Mouse (Mus musculus) intestine, embryonic 14.5 days (tissue): ENCODE measurements around the gene Gm27021. TPM values are rescaled to one million over a fixed set of nuclear protein-coding genes. Genes with fewer than 3 reads are reported as not detected.
A peak's percentile ranks its signal among the peaks of the same experiment; 100 is the strongest.

Experiments used
- ATAC-seq: fragments of 200-750 bp; cut with Nextera tagmentation; replicated peaks from 2 replicates; pipeline ENCODE4 v1.8.0; 2017; ENCODE audit warnings: low read depth, moderate number of reproducible peaks, moderate TSS enrichment, moderate library complexity; ENCODE audit not compliant: low FRiP score, low TSS enrichment
- DNase-seq: peaks from one replicate; pipeline ENCODE4 v3.0.0-alpha.2; 2018; ENCODE audit warnings: low spot score
- H3K27ac ChIP-seq: fragments of 300-500 bp; sonication (generic); 2 replicates; pipeline ENCODE4 v1.5.1; 2014; ENCODE audit warnings: low read depth, mild to moderate bottlenecking, control low read depth
- H3K27me3 ChIP-seq: fragments of 300-500 bp; sonication (generic); replicated peaks from 2 replicates; pipeline ENCODE4 v1.6.1; 2014; ENCODE audit warnings: low read length, control low read depth; ENCODE audit not compliant: control insufficient read depth, insufficient read depth
- H3K36me3 ChIP-seq: fragments of 300-500 bp; sonication (generic); 2 replicates; pipeline ENCODE4 v1.6.1; 2014; ENCODE audit warnings: low read length, control low read depth; ENCODE audit not compliant: control insufficient read depth, insufficient read depth
- H3K4me1 ChIP-seq: fragments of 300-500 bp; sonication (generic); replicated peaks from 2 replicates; pipeline ENCODE4 v1.6.1; 2014; ENCODE audit warnings: low read length, control low read depth, mixed read lengths; ENCODE audit not compliant: control insufficient read depth, insufficient read depth
- H3K4me2 ChIP-seq: fragments of 300-500 bp; sonication (generic); 2 replicates; pipeline ENCODE4 v1.6.1; 2014; ENCODE audit warnings: low read length
- H3K4me3 ChIP-seq: fragments of 300-500 bp; sonication (generic); 2 replicates; pipeline ENCODE4 v1.5.1; 2014; ENCODE audit warnings: low read depth, low read length, control low read depth, mixed read lengths
- H3K9ac ChIP-seq: fragments of 300-500 bp; sonication (generic); 2 replicates; pipeline ENCODE4 v1.6.1; 2014; ENCODE audit warnings: mild to moderate bottlenecking, low read length
- H3K9me3 ChIP-seq: fragments of 300-500 bp; sonication (generic); 2 replicates; pipeline ENCODE4 v1.6.1; 2016; ENCODE audit warnings: low read length, control low read depth; ENCODE audit not compliant: control insufficient read depth
- WGBS: fragments of 180-500 bp; shearing (Covaris S2); extraction: QIAGEN DNeasy Blood & Tissue Kit; methylation state at CpG from one replicate; pipeline ENCODE4 v1.1.7; 2014; 5-methylcytosine and 5-hydroxymethylcytosine counted together
- polyA plus RNA-seq: library from polyadenylated mRNA; unstranded; fragments of >200 nt; fragmentation: Nextera tagmentation; extraction: Ambion mirVana; gene quantifications from 2 replicates; pipeline ENCODE4 v1.2.1, GENCODE M21; 2014

Gm27021 gene
- polyA plus RNA-seq, 1 experiment from 2014 or later: 1.7 TPM

GRCm38 (mm10) chr8:120591587-120592292, 76.1 kb downstream of the Gm27021 start:
- WGBS: 57% methylated on average over 10 of the region's 10 CpGs
- H3K4me1 ChIP-seq: peaks cover 9% of the 10 kb centered on the region

GRCm38 (mm10) chr8:120589921-120590320, 78.0 kb downstream of the Gm27021 start:
- peak overlapping the region; percentile 48; the same call in 1 of the 2 replicates for H3K27ac ChIP-seq

More at GRCm38 (mm10) chr8:120591587-120592292, 76.1 kb downstream of the Gm27021 start:
- Histone ChIP-seq H3K9me3 (no peaks in the 10 kb centered on the region), H3K9ac (no peak overlapping the region), H3K4me2 (no peak overlapping the region), H3K27me3 (no peaks in the 10 kb centered on the region), H3K36me3 (peaks cover 6% of the 10 kb centered on the region; the same call in 1 of the 2 replicates), H3K4me3 (no peak overlapping the region), H3K27ac (no peak overlapping the region)
- DNase-seq (no peak), ATAC-seq (no peak)

GRCm38 (mm10) chr8:120588908-120589771, 78.7 kb downstream of the Gm27021 start, which contains the start of gene Gins2:
TSS of gene Gins2 (minus strand) at chr8:120589304.
- H3K4me2 ChIP-seq: peak within 1 kb of the TSS; percentile 74
- no peaks in the 10 kb centered on the region for H3K27me3 ChIP-seq
- peak; percentile 98 for DNase-seq
- H3K4me1 ChIP-seq: peaks cover 9% of the 10 kb centered on the region
- under 1% methylated on average over 67 of the region's 67 CpGs for WGBS
- peak; percentile 100 for ATAC-seq
- H3K9ac ChIP-seq: peak within 1 kb of the TSS; percentile 85
- H3K36me3 ChIP-seq: peaks cover 27% of the 10 kb centered on the region
- peak within 1 kb of the TSS; percentile 79 for H3K4me3 ChIP-seq
- peak within 1 kb of the TSS; percentile 74 for H3K27ac ChIP-seq
- no peaks in the 10 kb centered on the region for H3K9me3 ChIP-seq

More at GRCm38 (mm10) chr8:120589921-120590320, 78.0 kb downstream of the Gm27021 start:
- Histone ChIP-seq H3K27me3 (no peaks in the 10 kb centered on the region), H3K9me3 (no peaks in the 10 kb centered on the region), H3K36me3 (peaks cover 22% of the 10 kb centered on the region), H3K4me3 (peak overlapping the region; percentile 47), H3K4me1 (peaks cover 9% of the 10 kb centered on the region), H3K4me2 (peak overlapping the region; percentile 67), H3K9ac (peak overlapping the region; percentile 47)
- WGBS: 54% methylated on average over 2 of the region's 2 CpGs
- ATAC-seq (no peak), DNase-seq (no peak)

GRCm38 (mm10) chr8:120585521-120585920, 82.4 kb downstream of the Gm27021 start:
- peaks cover 51% of the 10 kb centered on the region for H3K36me3 ChIP-seq
- no peak overlapping the region for H3K9ac ChIP-seq
- WGBS: 88% methylated on average over 10 of the region's 10 CpGs
- DNase-seq (no peak), ATAC-seq (no peak)
- peaks cover 9% of the 10 kb centered on the region for H3K4me1 ChIP-seq
- H3K4me3 ChIP-seq: no peak overlapping the region
- H3K4me2 ChIP-seq: no peak overlapping the region
- H3K9me3 ChIP-seq: no peaks in the 10 kb centered on the region
- no peaks in the 10 kb centered on the region for H3K27me3 ChIP-seq
- H3K27ac ChIP-seq: no peak overlapping the region

GRCm38 (mm10) chr8:120581811-120582210, 86.1 kb downstream of the Gm27021 start:
- no peak overlapping the region for H3K4me3 ChIP-seq
- H3K27ac ChIP-seq: no peak overlapping the region
- H3K4me1 ChIP-seq: no peaks in the 10 kb centered on the region
- H3K36me3 ChIP-seq: peaks cover 81% of the 10 kb centered on the region
- H3K27me3 ChIP-seq: no peaks in the 10 kb centered on the region
- DNase-seq: no peak
- WGBS: 94% methylated on average over 8 of the region's 8 CpGs
- no peaks in the 10 kb centered on the region for H3K9me3 ChIP-seq
- no peak overlapping the region for H3K9ac ChIP-seq
- no peak for ATAC-seq
- no peak overlapping the region for H3K4me2 ChIP-seq

GRCm38 (mm10) chr8:120581329-120581728, 86.5 kb downstream of the Gm27021 start:
- Histone ChIP-seq H3K9me3 (no peaks in the 10 kb centered on the region), H3K36me3 (peaks cover 83% of the 10 kb centered on the region), H3K27me3 (no peaks in the 10 kb centered on the region), H3K27ac (no peak overlapping the region), H3K4me2 (no peak overlapping the region), H3K4me3 (no peak overlapping the region), H3K4me1 (no peaks in the 10 kb centered on the region), H3K9ac (no peak overlapping the region)
- DNase-seq (no peak), ATAC-seq (no peak)
- 91% methylated on average over 12 of the region's 12 CpGs for WGBS

- H3K4me2 ChIP-seq: no peak overlapping the region
- H3K27ac ChIP-seq: no peak overlapping the region
- ATAC-seq (no peak), DNase-seq (no peak)
- H3K36me3 ChIP-seq: peaks cover 84% of the 10 kb centered on the region
- H3K4me1 ChIP-seq: peaks cover 6% of the 10 kb centered on the region; the same call in 1 of the 2 replicates
- no peak overlapping the region for H3K4me3 ChIP-seq
- 86% methylated on average over 8 of the region's 8 CpGs for WGBS
- no peaks in the 10 kb centered on the region for H3K9me3 ChIP-seq
- H3K9ac ChIP-seq: no peak overlapping the region
- no peaks in the 10 kb centered on the region for H3K27me3 ChIP-seq
Measured at GRCm38 (mm10) chr8:120580336-120581000, 87.4 kb downstream of the Gm27021 start.

GRCm38 (mm10) chr8:120577821-120578220, 90.1 kb downstream of the Gm27021 start:
- peaks cover 6% of the 10 kb centered on the region; the same call in 1 of the 2 replicates for H3K4me1 ChIP-seq
- peaks cover 95% of the 10 kb centered on the region for H3K36me3 ChIP-seq
- H3K9me3 ChIP-seq: no peaks in the 10 kb centered on the region
- no peak for DNase-seq
- no peaks in the 10 kb centered on the region for H3K27me3 ChIP-seq
- ATAC-seq: no peak
- 91% methylated on average over 17 of the region's 17 CpGs for WGBS
- H3K4me2 ChIP-seq: no peak overlapping the region
- no peak overlapping the region for H3K4me3 ChIP-seq
- H3K9ac ChIP-seq: no peak overlapping the region
- no peak overlapping the region for H3K27ac ChIP-seq
